Mouse (Mus musculus) gastrocnemius, adult 18-20 months (tissue): Measurements from ENCODE around the gene Rabl6. TPM values are rescaled to one million over a fixed set of nuclear protein-coding genes. Genes with fewer than 3 reads are reported as not detected.

Experiments
- DNase-seq: peaks from one replicate; pipeline ENCODE4 v3.0.0; 2021; ENCODE audit warnings: low spot score
- total RNA-seq, 2 experiments: library from RNA; stranded (reverse); gene quantifications; 2 replicates each; pipeline ENCODE4 v1.2.3; 2021

Gene Rabl6
- total RNA-seq, 2 experiments from 2014 or later: 75.3 to 82.5 TPM

- DNase-seq: no peak
These were observed 11.4 kb downstream of the Rabl6 start for GRCm38 (mm10) chr2:25596765-25597510.

- DNase-seq: peak; percentile 56
These were observed 16.5 kb downstream of the Rabl6 start for GRCm38 (mm10) chr2:25591863-25592262.

- DNase-seq: no peak
These were observed 20.0 kb downstream of the Rabl6 start for GRCm38 (mm10) chr2:25588227-25588907.

- no peak for DNase-seq
These were observed 21.0 kb downstream of the Rabl6 start for GRCm38 (mm10) chr2:25587290-25587689.

GRCm38 (mm10) chr2:25585601-25586000 is 22.7 kb downstream of the Rabl6 start:
- no peak for DNase-seq

- no peak for DNase-seq
These were observed 23.5 kb downstream of the Rabl6 start for GRCm38 (mm10) chr2:25584856-25585255.

GRCm38 (mm10) chr2:25584152-25584551 is 24.2 kb downstream of the Rabl6 start:
- no peak for DNase-seq

GRCm38 (mm10) chr2:25583571-25583970 is 24.8 kb downstream of the Rabl6 start:
- no peak for DNase-seq

GRCm38 (mm10) chr2:25583120-25583481 is 25.2 kb downstream of the Rabl6 start:
- no peak for DNase-seq

GRCm38 (mm10) chr2:25582466-25583119 is 25.7 kb downstream of the Rabl6 start:
- no peak for DNase-seq

- DNase-seq: no peak
These were observed 26.4 kb downstream of the Rabl6 start for GRCm38 (mm10) chr2:25581901-25582301.

- peak; percentile 62 for DNase-seq
These were observed 26.9 kb downstream of the Rabl6 start, which contains the start of gene Ajm1 for GRCm38 (mm10) chr2:25581294-25581864. Gene Ajm1 (minus strand): TSS chr2:25581757.

- no peak for DNase-seq
These were observed 27.7 kb downstream of the Rabl6 start for GRCm38 (mm10) chr2:25580621-25581101.

- no peak for DNase-seq
These were observed 28.4 kb downstream of the Rabl6 start for GRCm38 (mm10) chr2:25579737-25580460.

GRCm38 (mm10) chr2:25578796-25579736 is 29.3 kb downstream of the Rabl6 start:
- DNase-seq: no peak

- no peak for DNase-seq
These were observed 30.1 kb downstream of the Rabl6 start for GRCm38 (mm10) chr2:25577951-25578795.

- no peak for DNase-seq
These were observed 31.1 kb downstream of the Rabl6 start for GRCm38 (mm10) chr2:25576965-25577891.
